Mouse (Mus musculus): ENCODE results near the gene Tbc1d24.

Tbc1d24 gene

DNA sequence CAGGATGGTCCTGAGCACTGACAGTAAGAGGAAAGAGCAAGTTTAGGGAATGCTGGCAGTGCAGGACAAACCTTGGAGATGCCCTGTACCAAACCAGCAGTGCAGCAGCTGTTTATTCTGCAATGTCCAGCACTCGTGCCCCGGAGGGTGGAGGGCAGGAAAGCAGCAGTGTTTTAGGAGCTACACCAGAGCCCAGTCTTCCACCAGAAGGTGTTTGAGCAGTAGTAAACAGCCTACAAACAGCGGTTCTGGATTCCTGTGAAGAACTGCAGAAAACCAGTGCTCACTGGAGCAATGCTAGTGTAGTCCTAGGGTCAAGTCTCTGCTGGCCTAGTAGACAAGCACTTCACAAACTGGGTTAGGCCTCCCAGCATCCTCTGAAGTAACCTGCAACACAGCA lies 31.1 kb downstream of the Tbc1d24 start:
- DNase-seq (ENCODE audit: low read depth, low spot score) = no peak

GRCm38 (mm10) chr17:24173423-24173822 lies 31.9 kb downstream of the Tbc1d24 start:
- DNase-seq (ENCODE audit: low read depth, low spot score) = peak; percentile 84

- no peak for DNase-seq (ENCODE audit: low read depth, low spot score)
Measured at GRCm38 (mm10) chr17:24171738-24172137, 33.6 kb downstream of the Tbc1d24 start.

GRCm38 (mm10) chr17:24170729-24171128 lies 34.6 kb downstream of the Tbc1d24 start:
- DNase-seq (ENCODE audit: low read depth, low spot score) = no peak

DNA sequence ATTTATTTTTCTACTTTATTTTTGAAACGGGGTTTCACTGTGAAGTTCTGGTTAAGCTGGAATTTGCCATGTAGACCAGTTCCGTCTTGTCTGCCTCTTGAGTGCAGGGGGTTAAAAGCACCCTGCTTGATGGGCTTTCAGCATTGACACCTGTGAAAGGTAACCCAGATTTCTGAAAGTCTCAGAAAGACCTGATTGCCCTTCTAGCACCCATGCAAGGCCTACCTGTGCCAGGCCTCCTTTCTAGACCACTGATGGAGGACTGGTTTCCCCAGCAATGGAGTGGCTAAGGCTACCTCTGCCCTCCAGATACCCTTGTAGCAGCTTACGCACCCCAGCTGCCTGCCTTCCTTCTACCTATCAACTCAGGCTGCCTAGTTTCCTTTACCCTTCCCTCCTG lies 35.2 kb downstream of the Tbc1d24 start:
- no peak for DNase-seq (ENCODE audit: low read depth, low spot score)

DNA sequence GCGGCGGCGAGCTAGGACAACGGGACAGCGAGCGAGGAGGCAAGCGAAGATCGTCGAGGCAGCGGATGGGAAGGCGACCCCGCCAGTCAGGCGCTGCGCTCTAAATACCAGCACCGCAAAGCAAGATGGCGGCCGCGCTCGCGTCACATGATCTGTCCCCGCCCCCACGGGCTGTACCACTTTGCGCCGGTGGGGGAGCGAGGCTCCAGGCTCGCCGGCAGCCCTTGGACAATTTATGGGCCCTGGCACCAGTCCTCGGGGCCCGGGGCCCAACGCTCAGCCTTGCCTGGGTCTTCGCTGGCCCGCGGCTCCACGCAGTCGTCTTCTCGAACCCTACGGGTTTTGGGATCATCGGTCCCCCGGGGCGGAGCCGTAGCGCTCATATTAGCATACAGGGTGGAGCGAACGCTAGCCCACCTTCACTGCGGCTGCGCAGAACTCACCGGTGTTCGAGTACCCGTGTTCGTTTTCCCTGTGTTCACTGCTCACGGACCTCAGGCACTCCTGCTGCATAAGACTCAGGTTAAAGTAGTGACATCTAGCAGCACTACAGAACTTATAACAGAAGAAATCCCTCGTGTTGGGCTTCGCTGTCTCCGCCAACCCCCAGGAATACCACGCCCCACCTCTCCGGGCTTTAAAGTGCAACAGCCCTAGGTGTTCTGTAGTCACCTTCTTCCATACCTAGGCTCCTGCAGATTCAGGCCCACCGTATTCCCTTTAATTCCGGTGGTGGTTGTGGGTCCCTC lies 35.9 kb downstream of the Tbc1d24 start, which contains the start of gene Atp6v0c:
Gene Atp6v0c (minus strand): TSS at position 386 of the 749 bp plus-strand sequence.
- peak; percentile 95 for DNase-seq (ENCODE audit: low read depth, low spot score)

DNA sequence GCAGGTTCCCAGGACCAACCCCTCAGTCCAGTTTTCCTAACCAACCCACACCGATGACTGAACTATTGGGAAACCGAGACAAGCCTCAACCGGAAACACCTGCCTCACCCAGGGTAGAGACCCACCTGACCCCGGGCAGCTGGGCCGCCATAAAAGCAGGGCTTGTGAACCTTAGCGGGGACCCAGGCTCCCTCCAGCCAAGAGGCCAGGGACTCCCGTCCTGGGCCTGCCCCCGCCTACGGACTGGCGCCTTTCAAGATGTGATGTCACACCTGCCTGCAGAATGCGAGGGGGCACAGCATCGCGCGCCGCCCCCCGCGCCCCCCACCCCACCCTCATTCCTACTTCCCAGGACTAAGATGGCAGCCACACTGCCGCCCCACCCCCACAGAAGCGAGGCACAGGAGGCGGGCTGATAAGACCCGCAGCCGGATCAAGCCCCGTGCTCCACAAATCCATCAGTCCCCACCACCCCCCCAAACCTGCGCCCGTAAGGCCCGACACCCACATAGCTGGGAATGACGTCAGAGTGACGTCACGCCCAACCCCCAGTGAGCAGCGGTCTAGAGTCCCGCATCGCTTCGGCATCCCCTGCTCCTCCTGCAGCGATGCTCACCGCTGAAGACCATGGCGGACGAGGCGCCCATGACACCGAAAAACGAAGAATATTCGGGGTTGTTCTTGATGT lies 36.6 kb downstream of the Tbc1d24 start:
- DNase-seq (ENCODE audit: low read depth, low spot score) = peak; percentile 87

GRCm38 (mm10) chr17:24167891-24168505 lies 37.4 kb downstream of the Tbc1d24 start:
- no peak for DNase-seq (ENCODE audit: low read depth, low spot score)

- DNase-seq (ENCODE audit: low read depth, low spot score) = no peak
Measured at GRCm38 (mm10) chr17:24167120-24167519, 38.2 kb downstream of the Tbc1d24 start.

GRCm38 (mm10) chr17:24164566-24165259 lies 40.6 kb downstream of the Tbc1d24 start:
- no peak for DNase-seq (ENCODE audit: low read depth, low spot score)

GRCm38 (mm10) chr17:24163176-24163962 lies 42.0 kb downstream of the Tbc1d24 start, which contains the start of gene Amdhd2:
Gene Amdhd2, minus strand, starts transcription at chr17:24163766.
- peak; percentile 99 for DNase-seq (ENCODE audit: low read depth, low spot score)

DNA sequence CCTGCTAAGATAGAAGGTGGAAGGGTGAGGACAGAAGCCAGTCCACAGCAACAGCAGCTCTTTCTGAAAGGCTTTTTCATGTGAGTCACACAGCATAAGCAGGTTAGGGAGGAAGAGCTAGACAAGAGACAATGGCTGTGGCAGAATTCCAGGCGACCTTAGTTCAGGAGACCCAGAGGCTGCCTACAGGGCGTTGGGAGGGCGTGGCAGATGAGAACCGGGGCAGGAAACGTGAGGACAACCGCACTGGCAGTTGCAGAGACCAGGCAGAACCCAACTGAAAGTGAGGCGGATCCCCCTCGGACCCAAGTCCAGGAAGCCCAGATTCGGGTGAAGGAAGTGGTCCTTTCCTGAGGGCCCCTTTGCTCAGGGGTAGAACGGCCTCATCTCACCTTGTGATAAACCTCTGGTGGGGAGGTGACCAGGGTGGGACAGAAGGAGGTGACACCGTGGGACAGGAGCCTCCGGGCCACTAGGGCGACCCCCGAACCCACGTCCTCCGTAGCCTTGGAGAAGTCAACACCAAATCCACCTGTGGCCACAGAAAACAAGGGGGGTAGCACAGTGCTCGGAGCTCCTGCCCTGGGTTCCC lies 42.7 kb downstream of the Tbc1d24 start:
- no peak for DNase-seq (ENCODE audit: low read depth, low spot score)

DNA sequence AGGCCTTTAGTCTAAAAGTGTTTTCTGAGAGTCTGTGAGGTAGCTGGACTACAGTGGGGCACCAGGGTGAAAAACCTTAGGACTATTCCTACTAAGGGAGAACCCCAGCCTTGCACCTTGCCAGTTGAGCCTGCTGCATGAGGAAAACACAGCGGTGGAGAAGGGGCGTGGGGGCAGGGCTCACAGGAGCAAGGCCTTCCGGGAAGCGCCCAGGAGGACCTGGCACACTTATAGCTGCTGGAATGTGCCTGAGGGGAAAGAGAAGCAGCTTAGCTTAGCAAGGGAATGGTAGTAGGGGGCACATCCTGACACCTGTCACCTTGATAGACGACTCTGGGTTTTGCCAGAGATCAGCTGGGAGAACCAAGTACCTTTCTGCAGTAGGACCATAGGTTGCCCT lies 43.9 kb downstream of the Tbc1d24 start:
- DNase-seq (ENCODE audit: low read depth, low spot score) = no peak

DNA sequence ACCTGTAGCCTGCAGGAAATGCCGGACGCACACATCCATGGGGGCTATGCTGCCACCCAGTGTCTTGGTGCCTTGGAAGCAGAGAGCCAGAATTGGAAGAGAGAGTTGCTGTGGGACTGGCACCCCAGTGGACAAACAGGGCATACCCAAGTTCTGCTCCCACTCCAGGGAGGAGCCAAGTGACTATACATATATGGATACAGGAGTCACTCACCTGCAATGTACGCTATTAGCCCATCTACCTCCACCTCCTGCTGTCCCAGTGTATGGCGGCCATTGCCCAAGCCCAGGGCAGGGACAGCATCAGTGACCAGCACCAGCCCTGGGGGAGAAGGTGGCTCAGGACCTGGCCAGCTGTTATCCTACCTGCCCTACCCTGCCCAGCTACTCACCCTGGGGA lies 47.8 kb downstream of the Tbc1d24 start:
- DNase-seq (ENCODE audit: low read depth, low spot score) = no peak

DNA sequence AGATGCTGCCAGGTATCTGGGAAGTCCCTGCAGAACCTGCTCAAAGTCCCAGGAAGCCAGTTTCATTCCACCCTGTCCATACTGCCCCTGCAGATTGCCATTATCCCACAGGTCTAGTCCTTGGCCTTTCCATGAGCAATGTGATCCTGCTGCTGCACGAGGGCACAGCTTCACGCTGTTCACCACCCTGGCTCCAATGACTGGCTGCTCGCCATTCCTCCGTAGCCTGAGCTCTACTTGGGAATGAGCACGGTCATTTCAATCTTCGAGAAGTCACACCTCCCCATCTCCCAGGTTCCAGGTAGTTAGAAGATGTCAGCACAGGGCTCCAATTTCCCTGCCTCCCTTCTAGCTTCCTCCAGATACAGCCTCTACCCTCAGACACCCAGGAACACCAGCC lies 48.2 kb downstream of the Tbc1d24 start:
- DNase-seq (ENCODE audit: low read depth, low spot score) = no peak

GRCm38 (mm10) chr17:24156394-24156793 lies 49.0 kb downstream of the Tbc1d24 start:
- no peak for DNase-seq (ENCODE audit: low read depth, low spot score)

DNA sequence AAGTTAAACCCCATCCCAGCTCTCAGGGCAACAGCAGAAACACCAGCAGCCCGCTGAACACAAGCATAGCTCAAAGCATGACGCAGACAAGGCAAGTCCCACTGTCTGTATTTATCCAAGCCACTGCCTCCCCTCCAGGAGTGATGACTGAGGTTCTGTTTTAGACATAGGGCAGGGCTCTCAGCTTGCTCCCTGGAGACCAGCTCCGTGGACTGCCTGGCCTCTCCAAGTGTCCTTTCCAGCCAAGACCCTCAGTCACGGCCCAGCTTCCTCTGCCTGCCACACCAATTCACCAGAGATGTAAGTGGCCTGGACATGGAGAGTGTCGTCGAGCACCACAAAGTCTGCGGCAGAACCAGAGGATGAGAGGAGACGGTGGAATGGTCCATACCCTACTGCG lies 49.6 kb downstream of the Tbc1d24 start:
- no peak for DNase-seq (ENCODE audit: low read depth, low spot score)

DNA sequence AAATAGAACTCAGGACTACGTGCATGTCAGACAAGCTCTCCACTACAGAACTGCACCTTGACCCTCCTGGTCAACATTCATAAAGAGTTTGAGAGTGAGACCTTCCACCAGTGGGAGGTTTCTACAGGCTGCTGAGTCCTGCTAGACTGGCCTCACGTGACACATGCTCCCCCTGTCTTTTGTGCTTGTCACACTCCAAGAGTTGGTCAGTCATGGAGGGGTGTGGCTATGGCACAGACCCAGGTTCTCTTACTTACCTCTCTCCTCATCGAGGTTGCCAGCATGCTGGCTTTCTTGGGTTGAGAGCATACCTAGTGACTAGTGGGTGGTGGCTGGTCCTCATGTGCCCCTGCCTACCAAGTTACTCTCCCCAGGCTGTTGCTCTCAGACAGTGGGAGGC lies 50.9 kb downstream of the Tbc1d24 start:
- no peak for DNase-seq (ENCODE audit: low read depth, low spot score)

- DNase-seq (ENCODE audit: low read depth, low spot score) = peak; percentile 85
Measured at GRCm38 (mm10) chr17:24151890-24152563, 53.3 kb downstream of the Tbc1d24 start.

DNA sequence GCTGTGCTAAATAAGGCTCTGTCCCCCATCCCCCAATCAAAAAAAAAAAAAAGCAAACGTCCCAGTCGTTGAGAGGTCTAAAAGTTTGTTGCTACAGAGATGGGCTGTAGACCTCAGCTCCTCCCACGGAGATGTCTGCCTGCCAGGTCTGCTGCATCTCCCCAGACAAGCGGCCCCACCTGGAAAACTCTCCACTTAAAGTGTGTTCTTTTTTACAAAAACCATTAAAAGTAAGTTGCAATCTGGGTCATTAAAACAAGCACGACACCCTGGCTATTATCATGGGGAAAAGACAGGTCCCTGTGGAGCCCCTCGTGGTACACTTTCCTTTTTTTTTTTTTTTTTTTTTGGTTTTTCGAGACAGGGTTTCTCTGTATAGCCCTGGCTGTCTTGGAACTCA lies 54.0 kb downstream of the Tbc1d24 start:
- DNase-seq (ENCODE audit: low read depth, low spot score) = no peak

Measured in mesoderm, embryonic 11.5 days (tissue).